Mouse (Mus musculus) adrenal gland, adult 2 months (tissue): ENCODE data around the gene Znrf3. TPM values are rescaled to one million over a fixed set of nuclear protein-coding genes. Genes with fewer than 3 reads are reported as not detected.

Experiments used
- DNase-seq: peaks from one replicate; pipeline ENCODE4 v3.0.0; 2021
- polyA plus RNA-seq: library from polyadenylated mRNA; depleted of rRNA; stranded (reverse); fragments of >200 nt; gene quantifications from 2 replicates; pipeline ENCODE4 v1.2.3, GENCODE M21; 2012
- total RNA-seq, 2 experiments: library from RNA; stranded (reverse); gene quantifications; 2 replicates each; pipeline ENCODE4 v1.2.3; 2021

The Znrf3 gene
- total and polyA plus RNA-seq, 3 experiments = 15.7 to 27.9 (median 21.8) TPM

GRCm38 (mm10) chr11:5442590-5443021, 2.0 kb downstream of the Znrf3 start:
- DNase-seq = no peak

GRCm38 (mm10) chr11:5437646-5438045, 7.0 kb downstream of the Znrf3 start:
- DNase-seq = peak; percentile 33

GRCm38 (mm10) chr11:5436988-5437387, 7.7 kb downstream of the Znrf3 start:
- no peak for DNase-seq

- no peak for DNase-seq
These were observed 9.2 kb downstream of the Znrf3 start for GRCm38 (mm10) chr11:5435493-5435892.

- peak; percentile 74 for DNase-seq
These were observed 12.3 kb downstream of the Znrf3 start for GRCm38 (mm10) chr11:5432330-5432729.

- no peak for DNase-seq
These were observed 13.8 kb downstream of the Znrf3 start for GRCm38 (mm10) chr11:5430863-5431262.

- DNase-seq = no peak
These were observed 15.1 kb downstream of the Znrf3 start for GRCm38 (mm10) chr11:5429396-5430190.

GRCm38 (mm10) chr11:5427251-5427650, 17.4 kb downstream of the Znrf3 start:
- no peak for DNase-seq

- no peak for DNase-seq
These were observed 18.3 kb downstream of the Znrf3 start for GRCm38 (mm10) chr11:5426317-5426716.

GRCm38 (mm10) chr11:5425106-5425505, 19.5 kb downstream of the Znrf3 start:
- DNase-seq = no peak

- no peak for DNase-seq
These were observed 20.5 kb downstream of the Znrf3 start for GRCm38 (mm10) chr11:5424185-5424584.

- no peak for DNase-seq
These were observed 21.6 kb downstream of the Znrf3 start for GRCm38 (mm10) chr11:5423000-5423399.

GRCm38 (mm10) chr11:5422252-5422636, 22.4 kb downstream of the Znrf3 start:
- no peak for DNase-seq

GRCm38 (mm10) chr11:5421506-5422251, 23.0 kb downstream of the Znrf3 start:
- DNase-seq = peak; percentile 48

GRCm38 (mm10) chr11:5415617-5416338, 28.9 kb downstream of the Znrf3 start:
- peak; percentile 28 for DNase-seq

GRCm38 (mm10) chr11:5414856-5415616, 29.6 kb downstream of the Znrf3 start:
- no peak for DNase-seq

GRCm38 (mm10) chr11:5412644-5413190, 31.9 kb downstream of the Znrf3 start:
- DNase-seq = peak; percentile 48

GRCm38 (mm10) chr11:5411577-5411976, 33.1 kb downstream of the Znrf3 start:
- peak; percentile 55 for DNase-seq

- DNase-seq = no peak
These were observed 40.5 kb downstream of the Znrf3 start for GRCm38 (mm10) chr11:5404180-5404579.

- DNase-seq = no peak
These were observed 42.4 kb downstream of the Znrf3 start for GRCm38 (mm10) chr11:5402127-5402733.
